Mouse (Mus musculus) embryonic facial prominence, embryonic 11.5 days (tissue): ENCODE results near the gene Fgf23. TPM values are rescaled to one million over a fixed set of nuclear protein-coding genes. Genes with fewer than 3 reads are reported as not detected.
A peak's percentile ranks its signal among the peaks of the same experiment; 100 is the strongest.

Experiments used
- ATAC-seq: fragments of 200-750 bp; cut with Nextera tagmentation; replicated peaks from 2 replicates; pipeline ENCODE4 v1.8.0; 2017; ENCODE audit warnings: low read depth; ENCODE audit not compliant: insufficient number of reproducible peaks, low FRiP score, low TSS enrichment
- DNase-seq: peaks from one replicate; pipeline ENCODE4 v3.0.0-alpha.2; 2015; ENCODE audit warnings: low spot score
- H3K27ac ChIP-seq: fragments of 300-500 bp; sonication (generic); replicated peaks from 2 replicates; pipeline ENCODE4 v1.5.1; 2014; ENCODE audit warnings: mild to moderate bottlenecking, low read depth, low read length, control low read depth
- H3K27me3 ChIP-seq: fragments of 300-500 bp; sonication (generic); 2 replicates; pipeline ENCODE4 v1.6.1; 2014; ENCODE audit warnings: mild to moderate bottlenecking, low read length, moderate library complexity, mixed read lengths; ENCODE audit not compliant: control insufficient read depth, insufficient read depth
- H3K36me3 ChIP-seq: fragments of 300-500 bp; sonication (generic); replicated peaks from 2 replicates; pipeline ENCODE4 v1.6.1; 2014; ENCODE audit warnings: low read depth, mild to moderate bottlenecking, low read length, moderate library complexity, mixed read lengths; ENCODE audit not compliant: control insufficient read depth, insufficient read depth
- H3K4me1 ChIP-seq: fragments of 300-500 bp; sonication (generic); 2 replicates; pipeline ENCODE4 v1.6.1; 2014; ENCODE audit warnings: low read length, mixed read lengths; ENCODE audit not compliant: control insufficient read depth, insufficient read depth
- H3K4me2 ChIP-seq: fragments of 300-500 bp; sonication (generic); 2 replicates; pipeline ENCODE4 v1.6.1; 2014; ENCODE audit warnings: low read depth, mild to moderate bottlenecking, control low read depth, low read length, moderate library complexity
- H3K4me3 ChIP-seq: fragments of 300-500 bp; sonication (generic); 2 replicates; pipeline ENCODE4 v1.5.1; 2014; ENCODE audit warnings: low read depth, low read length, control low read depth
- H3K9ac ChIP-seq: fragments of 300-500 bp; sonication (generic); replicated peaks from 2 replicates; pipeline ENCODE4 v1.6.1; 2014; ENCODE audit warnings: mild to moderate bottlenecking, control low read depth, low read length
- H3K9me3 ChIP-seq: fragments of 300-500 bp; sonication (generic); replicated peaks from 2 replicates; pipeline ENCODE4 v1.6.1; 2016; ENCODE audit warnings: mild to moderate bottlenecking, low read length, inconsistent platforms, mixed read lengths; ENCODE audit not compliant: control insufficient read depth
- WGBS: fragments of 180-500 bp; shearing (Covaris S2); extraction: QIAGEN DNeasy Blood & Tissue Kit; methylation state at CpG from one replicate; pipeline ENCODE4 v1.1.7; 2014; 5-methylcytosine and 5-hydroxymethylcytosine counted together
- polyA plus RNA-seq: library from polyadenylated mRNA; unstranded; fragments of >200 nt; fragmentation: Nextera tagmentation; extraction: Ambion mirVana; gene quantifications from 2 replicates; pipeline ENCODE4 v1.2.1, GENCODE M21; 2014

Fgf23 gene
- polyA plus RNA-seq, result not detected in 2 replicates

DNA sequence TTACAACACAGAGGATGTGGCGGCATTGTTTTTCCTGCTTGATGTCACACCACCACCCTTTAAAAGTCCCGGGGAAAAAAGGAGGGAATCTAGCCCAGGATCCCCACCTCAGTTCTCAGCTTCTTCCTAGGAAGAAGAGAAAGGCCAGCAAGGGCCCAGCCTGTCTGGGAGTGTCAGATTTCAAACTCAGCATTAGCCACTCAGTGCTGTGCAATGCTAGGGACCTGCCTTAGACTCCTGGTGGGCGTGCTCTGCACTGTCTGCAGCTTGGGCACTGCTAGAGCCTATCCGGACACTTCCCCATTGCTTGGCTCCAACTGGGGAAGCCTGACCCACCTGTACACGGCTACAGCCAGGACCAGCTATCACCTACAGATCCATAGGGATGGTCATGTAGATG lies at the start of gene Fgf23:
Gene Fgf23, plus strand, starts transcription at position 86 of the 400 bp plus-strand sequence.
- DNase-seq, result peak; percentile 83
- 6% methylated on average over 5 of the region's 5 CpGs for WGBS
- Histone ChIP-seq H3K4me2 (peak within 1 kb of the TSS; percentile 1; the same call in 1 of the 2 replicates), H3K27me3 (no peaks in the 10 kb centered on the region), H3K4me1 (no peaks in the 10 kb centered on the region), H3K4me3 (no peak within 1 kb of the TSS), H3K9me3 (no peaks in the 10 kb centered on the region), H3K9ac (peak within 1 kb of the TSS; percentile 30), H3K27ac (no peak within 1 kb of the TSS), H3K36me3 (no peaks in the 10 kb centered on the region)
- ATAC-seq, result peak; percentile 98

DNA sequence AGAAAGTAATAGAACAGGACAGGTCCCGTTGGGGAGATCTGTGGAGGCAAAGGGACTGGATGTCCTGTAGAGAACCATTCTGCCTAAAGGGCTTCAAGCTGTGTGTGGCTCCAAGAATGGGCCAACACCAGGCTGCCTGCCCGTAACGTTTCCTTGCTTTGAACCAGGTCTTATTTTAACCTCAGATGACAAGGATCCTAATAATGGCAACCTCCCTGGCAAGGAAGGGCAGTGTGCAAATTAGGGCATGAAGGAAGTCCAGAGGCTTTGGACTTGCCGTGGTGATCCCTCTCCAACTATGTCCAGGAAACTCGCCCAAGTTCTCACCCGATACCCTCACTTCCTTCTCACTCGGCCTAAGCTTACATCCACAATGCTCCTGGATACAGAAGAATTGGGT lies 47.9 kb upstream of the Fgf23 start:
- WGBS, result 71% methylated on average over 7 of the region's 7 CpGs
- peaks cover under 1% of the 10 kb centered on the region; the same call in 1 of the 2 replicates for H3K4me1 ChIP-seq
- no peaks in the 10 kb centered on the region for H3K27me3 ChIP-seq
- no peak overlapping the region for H3K9ac ChIP-seq
- no peak for DNase-seq
- H3K36me3 ChIP-seq, result no peaks in the 10 kb centered on the region
- ATAC-seq, result no peak
- H3K4me2 ChIP-seq, result no peak overlapping the region
- H3K9me3 ChIP-seq, result no peaks in the 10 kb centered on the region
- no peak overlapping the region for H3K27ac ChIP-seq
- no peak overlapping the region for H3K4me3 ChIP-seq

DNA sequence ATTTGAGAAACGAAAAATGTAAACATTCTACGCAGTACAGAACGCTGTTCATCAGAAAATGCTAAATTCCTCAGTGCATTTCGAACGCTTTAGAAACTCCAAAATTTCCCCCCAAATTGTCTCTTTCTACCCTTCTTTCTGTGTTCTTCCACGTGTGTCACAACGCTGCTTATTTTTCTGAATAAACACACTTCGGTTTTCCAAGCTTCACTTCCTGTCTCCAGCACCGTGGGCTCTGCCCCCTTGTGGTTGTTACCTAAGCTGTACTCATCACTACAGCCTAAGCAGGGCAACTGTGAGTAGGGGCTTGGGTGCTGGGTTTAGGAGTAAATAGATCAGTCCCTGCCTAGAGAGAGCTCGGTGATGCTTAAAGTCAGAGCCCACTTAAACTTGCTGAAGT lies 37.9 kb upstream of the Fgf23 start:
- Histone ChIP-seq H3K36me3 (no peaks in the 10 kb centered on the region), H3K9ac (no peak overlapping the region), H3K27me3 (no peaks in the 10 kb centered on the region), H3K4me3 (no peak overlapping the region), H3K27ac (no peak overlapping the region), H3K4me1 (no peaks in the 10 kb centered on the region), H3K4me2 (no peak overlapping the region), H3K9me3 (no peaks in the 10 kb centered on the region)
- 45% methylated on average over 10 of the region's 10 CpGs for WGBS
- peak; percentile 78 for DNase-seq
- ATAC-seq, result no peak; the same call in 1 of the 2 replicates

DNA sequence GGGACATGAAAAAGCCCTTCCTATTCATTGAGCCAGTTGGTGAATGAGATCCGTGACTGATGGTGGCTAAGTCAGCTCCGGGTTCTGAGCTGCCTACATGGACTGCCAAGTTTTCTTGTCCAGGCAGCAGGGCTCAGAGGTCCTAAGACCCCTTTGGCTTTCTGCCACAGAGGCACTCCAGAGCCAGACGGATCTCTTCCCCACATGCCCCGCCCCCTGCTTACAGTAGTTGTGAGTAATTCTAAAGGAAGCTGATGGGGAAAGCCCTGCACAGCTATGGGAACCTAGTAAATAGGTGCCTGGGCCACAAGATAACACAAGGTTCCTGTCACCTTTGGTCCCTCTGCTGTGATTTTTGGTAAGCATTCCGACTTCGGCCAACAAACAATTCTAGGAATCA lies 27.8 kb upstream of the Fgf23 start:
- WGBS, result 55% methylated on average over 6 of the region's 6 CpGs
- no peaks in the 10 kb centered on the region for H3K27me3 ChIP-seq
- H3K27ac ChIP-seq, result no peak overlapping the region
- H3K36me3 ChIP-seq, result no peaks in the 10 kb centered on the region
- H3K4me3 ChIP-seq, result no peak overlapping the region
- no peak overlapping the region for H3K4me2 ChIP-seq
- no peak overlapping the region for H3K9ac ChIP-seq
- ATAC-seq (no peak), DNase-seq (no peak)
- no peaks in the 10 kb centered on the region for H3K9me3 ChIP-seq
- no peaks in the 10 kb centered on the region for H3K4me1 ChIP-seq

DNA sequence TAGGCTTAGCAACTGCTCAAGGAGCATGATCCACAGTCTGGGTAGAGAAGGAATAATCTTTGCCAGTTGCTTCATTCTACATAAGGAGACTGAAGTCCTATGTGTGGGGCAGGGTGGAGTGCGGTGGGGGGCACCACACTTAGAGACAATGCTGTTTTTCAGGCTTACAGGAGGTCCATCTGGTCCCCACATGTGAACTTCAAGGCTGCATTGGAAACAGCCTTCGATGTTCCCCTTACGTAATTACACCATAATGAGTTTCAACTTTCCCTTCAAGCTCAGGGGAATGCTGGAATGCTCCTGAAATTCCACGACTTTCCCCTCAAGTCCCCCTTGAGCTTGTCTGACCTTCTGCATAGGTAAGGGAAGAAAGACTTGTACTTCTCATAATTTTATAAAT lies 21.9 kb upstream of the Fgf23 start:
- peak; percentile 87 for ATAC-seq

DNA sequence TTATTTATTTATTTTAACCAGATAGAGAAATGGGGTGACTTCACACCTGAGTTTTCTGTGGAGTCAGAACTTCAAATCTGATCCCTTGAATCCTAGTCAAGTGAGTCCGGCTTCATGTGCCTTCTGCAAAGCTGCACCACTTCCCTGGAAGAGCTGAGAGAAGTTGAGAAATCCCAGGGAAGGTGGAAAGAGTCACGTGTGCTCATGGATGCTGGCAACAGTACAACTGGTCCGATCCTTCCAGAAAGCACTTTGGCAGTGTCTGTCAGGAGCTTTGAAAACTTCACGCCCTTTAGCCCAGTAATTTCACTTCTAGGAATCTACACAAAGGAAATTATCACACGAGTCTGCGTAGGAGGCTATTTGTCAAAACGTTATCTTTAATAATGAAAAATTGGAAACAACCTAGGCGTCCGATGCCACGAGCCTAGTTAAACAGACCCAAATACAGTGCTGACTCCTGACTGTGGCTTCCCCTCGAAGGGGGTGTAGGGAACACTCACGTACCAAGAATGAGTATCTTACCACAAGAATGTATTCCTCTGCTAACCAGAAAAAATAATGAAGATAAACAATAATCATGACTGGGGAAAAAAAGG lies 15.6 kb upstream of the Fgf23 start:
- Histone ChIP-seq H3K4me3 (no peak overlapping the region), H3K27ac (no peak overlapping the region), H3K9ac (no peak overlapping the region), H3K4me2 (no peak overlapping the region), H3K9me3 (no peaks in the 10 kb centered on the region), H3K36me3 (no peaks in the 10 kb centered on the region), H3K27me3 (no peaks in the 10 kb centered on the region), H3K4me1 (no peaks in the 10 kb centered on the region)
- 85% methylated on average over 12 of the region's 12 CpGs for WGBS
- no peak for DNase-seq
- ATAC-seq, result no peak

More for the DNA sequence above, 21.9 kb upstream of the Fgf23 start:
- no peak overlapping the region for H3K4me2 ChIP-seq
- H3K4me1 ChIP-seq, result peaks cover 3% of the 10 kb centered on the region; the same call in 1 of the 2 replicates
- H3K27ac ChIP-seq, result peak overlapping the region; percentile 43; the same call in 1 of the 2 replicates
- H3K4me3 ChIP-seq, result no peak overlapping the region
- WGBS, result 22% methylated on average over 4 of the region's 4 CpGs
- H3K9ac ChIP-seq, result no peak overlapping the region
- DNase-seq, result peak; percentile 88
- H3K36me3 ChIP-seq, result no peaks in the 10 kb centered on the region
- H3K9me3 ChIP-seq, result no peaks in the 10 kb centered on the region
- no peaks in the 10 kb centered on the region for H3K27me3 ChIP-seq

DNA sequence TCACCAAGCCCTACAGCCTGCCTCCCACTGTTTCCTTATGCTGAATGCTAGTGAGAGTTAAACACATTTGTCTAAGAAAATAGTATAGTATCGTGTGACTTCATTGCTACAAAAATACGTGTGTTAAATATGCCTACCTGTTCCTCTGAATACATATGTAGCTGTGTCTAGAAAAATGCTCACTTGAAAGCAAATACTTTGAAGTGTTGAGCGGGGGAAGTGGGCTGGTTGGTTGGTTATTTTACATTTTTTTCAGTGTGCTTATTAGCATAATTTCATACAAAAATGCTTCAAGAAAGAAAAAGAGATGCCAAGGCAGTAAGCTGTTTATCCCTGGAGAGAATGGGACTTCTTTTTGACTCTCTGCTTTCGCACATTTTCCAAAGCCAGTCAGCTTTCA lies 12.7 kb upstream of the Fgf23 start:
- Histone ChIP-seq H3K36me3 (no peaks in the 10 kb centered on the region), H3K9ac (no peak overlapping the region), H3K4me3 (no peak overlapping the region), H3K9me3 (no peaks in the 10 kb centered on the region), H3K27me3 (no peaks in the 10 kb centered on the region), H3K27ac (no peak overlapping the region), H3K4me2 (no peak overlapping the region), H3K4me1 (peaks cover 3% of the 10 kb centered on the region; the same call in 1 of the 2 replicates)
- WGBS, result 82% methylated on average over 4 of the region's 4 CpGs
- DNase-seq (no peak), ATAC-seq (no peak)

DNA sequence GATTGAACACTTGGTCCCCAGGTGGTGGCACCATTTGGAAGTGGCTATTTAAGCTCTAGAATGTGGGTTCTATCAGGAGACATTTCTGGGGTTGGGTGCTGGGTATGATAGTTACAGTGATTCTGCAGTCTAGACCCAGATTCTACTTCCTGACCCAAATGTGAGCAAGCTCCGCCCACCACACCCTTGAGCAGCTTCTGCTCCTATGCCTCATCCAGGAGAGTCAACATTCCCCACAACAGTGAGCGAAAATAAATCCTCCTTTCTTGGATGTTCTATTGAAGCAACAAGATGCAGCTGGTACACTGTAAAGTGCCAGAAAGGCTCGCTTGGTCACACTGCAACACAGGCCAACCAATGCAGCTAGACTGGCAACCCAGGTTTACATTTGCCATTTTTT lies 8.8 kb upstream of the Fgf23 start:
- 81% methylated on average over 3 of the region's 3 CpGs for WGBS
- Histone ChIP-seq H3K27ac (no peak overlapping the region), H3K4me1 (peaks cover 3% of the 10 kb centered on the region; the same call in 1 of the 2 replicates), H3K9me3 (no peaks in the 10 kb centered on the region), H3K4me2 (no peak overlapping the region), H3K36me3 (no peaks in the 10 kb centered on the region), H3K27me3 (no peaks in the 10 kb centered on the region), H3K9ac (no peak overlapping the region), H3K4me3 (no peak overlapping the region)
- DNase-seq (no peak), ATAC-seq (no peak)
